Mouse (Mus musculus): ENCODE data around the gene Actn2. TPM values are rescaled to one million over a fixed set of nuclear protein-coding genes. Genes with fewer than 3 reads are reported as not detected.
A peak's percentile ranks its signal among the peaks of the same experiment; 100 is the strongest.

Gene Actn2
- polyA plus RNA-seq, 1 experiment: 15.6 TPM

- H3K27ac ChIP-seq (ENCODE audit: insufficient read depth, low read length): no peak overlapping the region
- no peak for TF ChIP-seq POLR2A (IDR thresholded peaks at IDR 0.05; ENCODE audit: extremely low read depth, insufficient read depth, low read length)
- TF ChIP-seq CTCF (IDR thresholded peaks at IDR 0.05; ENCODE audit: extremely low read depth, insufficient read depth, low read length): no peak
- H3K4me3 ChIP-seq (ENCODE audit: insufficient read depth, low read length): no peak overlapping the region
- no peaks in the 10 kb centered on the region; the same call in 1 of the 2 replicates for H3K4me1 ChIP-seq (ENCODE audit: control insufficient read depth, insufficient read depth, low read length)
These were observed 35.0 kb downstream of the Actn2 start for GRCm38 (mm10) chr13:12305540-12305939.

DNA sequence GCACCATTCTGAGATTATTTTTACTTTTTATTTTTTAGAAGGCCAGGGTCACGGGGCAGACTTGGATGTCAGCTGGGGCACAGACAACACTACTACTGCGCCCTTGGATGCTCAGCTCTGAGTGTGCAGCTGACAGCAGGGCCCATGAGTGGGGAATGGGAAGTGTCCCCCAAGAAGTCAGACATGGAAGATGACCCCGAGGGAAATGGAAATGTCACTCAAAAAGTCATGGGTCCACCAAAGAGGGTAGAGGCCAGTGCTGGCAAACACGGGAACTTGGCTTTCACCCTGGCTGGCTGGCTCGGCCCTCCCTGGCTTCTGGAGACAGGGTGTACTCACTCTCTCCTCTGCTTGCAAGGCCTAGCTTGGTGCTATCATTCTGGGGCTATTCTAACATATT is 35.6 kb downstream of the Actn2 start:
- Histone ChIP-seq H3K27ac (ENCODE audit: insufficient read depth, low read length) (no peak overlapping the region), H3K4me1 (ENCODE audit: control insufficient read depth, insufficient read depth, low read length) (no peaks in the 10 kb centered on the region; the same call in 1 of the 2 replicates), H3K4me3 (ENCODE audit: insufficient read depth, low read length) (no peak overlapping the region)
- no peak for TF ChIP-seq CTCF (IDR thresholded peaks at IDR 0.05; ENCODE audit: extremely low read depth, insufficient read depth, low read length)

DNA sequence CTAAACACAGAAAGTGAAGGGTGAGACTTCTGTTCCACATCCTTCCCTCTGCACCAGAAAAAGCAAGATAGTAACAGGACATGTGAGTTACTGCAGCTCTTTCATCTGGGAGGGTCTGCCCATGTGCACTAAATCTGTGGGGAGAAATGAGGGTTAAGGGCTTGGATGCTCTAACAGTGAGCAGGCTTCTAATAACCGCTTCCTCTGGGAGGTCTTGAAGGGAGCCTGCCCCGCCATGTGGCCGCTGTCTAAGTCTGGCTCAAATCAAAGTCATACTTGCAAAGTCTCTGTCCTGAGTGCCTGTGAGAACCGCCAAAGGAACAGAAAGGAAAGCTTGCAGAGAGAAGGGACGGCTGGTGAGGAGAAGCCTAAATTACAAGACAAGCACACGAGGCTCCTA is 42.8 kb downstream of the Actn2 start:
- no peak for TF ChIP-seq CTCF (IDR thresholded peaks at IDR 0.05; ENCODE audit: extremely low read depth, insufficient read depth, low read length)
- TF ChIP-seq POLR2A (IDR thresholded peaks at IDR 0.05; ENCODE audit: extremely low read depth, insufficient read depth, low read length): no peak
- Histone ChIP-seq H3K4me1 (ENCODE audit: control insufficient read depth, insufficient read depth, low read length) (no peaks in the 10 kb centered on the region), H3K27ac (ENCODE audit: insufficient read depth, low read length) (no peak overlapping the region), H3K4me3 (ENCODE audit: insufficient read depth, low read length) (no peak overlapping the region)

DNA sequence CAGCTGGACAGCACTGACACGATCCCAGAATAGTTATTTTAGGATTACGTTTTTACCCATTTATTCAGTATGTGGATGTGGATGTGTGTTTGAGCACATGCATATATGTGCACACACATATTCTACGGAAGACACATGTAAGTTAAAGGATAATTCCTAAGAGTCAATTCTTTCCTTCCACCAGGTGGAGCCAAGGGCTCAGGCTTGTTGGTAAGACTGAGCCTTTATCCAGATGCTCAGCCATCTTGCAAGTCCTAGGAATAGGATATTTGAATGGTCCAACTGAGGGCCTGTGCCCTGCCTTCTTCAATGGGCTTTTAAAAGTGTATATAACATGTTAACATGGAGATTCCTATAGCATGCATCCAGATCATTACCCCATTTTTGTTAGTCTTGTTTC is 43.9 kb downstream of the Actn2 start:
- Histone ChIP-seq H3K4me3 (ENCODE audit: insufficient read depth, low read length) (no peak overlapping the region), H3K27ac (ENCODE audit: insufficient read depth, low read length) (no peak overlapping the region), H3K4me1 (ENCODE audit: control insufficient read depth, insufficient read depth, low read length) (no peaks in the 10 kb centered on the region)
- TF ChIP-seq POLR2A (IDR thresholded peaks at IDR 0.05; ENCODE audit: extremely low read depth, insufficient read depth, low read length): no peak
- peak; percentile 69 for TF ChIP-seq CTCF (IDR thresholded peaks at IDR 0.05; ENCODE audit: extremely low read depth, insufficient read depth, low read length)

DNA sequence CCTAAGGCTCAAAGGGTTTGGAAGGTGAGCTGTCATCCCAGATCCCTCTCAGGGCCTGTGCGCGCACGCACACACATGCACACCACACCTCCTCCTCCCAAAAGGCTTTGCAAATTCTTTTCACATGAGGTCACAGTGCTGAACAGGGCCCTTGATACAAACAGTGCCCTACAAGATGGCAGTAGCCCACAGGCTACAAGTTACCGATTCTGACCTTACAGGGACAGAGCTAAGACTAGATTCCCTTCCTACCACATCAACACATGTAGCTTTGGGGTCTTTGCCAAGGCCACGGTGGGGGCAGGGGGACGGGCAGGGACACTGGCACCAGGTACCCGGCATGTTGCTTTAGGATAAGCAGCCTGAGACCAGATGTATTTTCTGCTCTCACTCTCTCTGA is 46.8 kb downstream of the Actn2 start:
- TF ChIP-seq POLR2A (IDR thresholded peaks at IDR 0.05; ENCODE audit: extremely low read depth, insufficient read depth, low read length): no peak
- TF ChIP-seq CTCF (IDR thresholded peaks at IDR 0.05; ENCODE audit: extremely low read depth, insufficient read depth, low read length): no peak
- no peak overlapping the region for H3K4me3 ChIP-seq (ENCODE audit: insufficient read depth, low read length)
- H3K27ac ChIP-seq (ENCODE audit: insufficient read depth, low read length): no peak overlapping the region
- H3K4me1 ChIP-seq (ENCODE audit: control insufficient read depth, insufficient read depth, low read length): no peaks in the 10 kb centered on the region

DNA sequence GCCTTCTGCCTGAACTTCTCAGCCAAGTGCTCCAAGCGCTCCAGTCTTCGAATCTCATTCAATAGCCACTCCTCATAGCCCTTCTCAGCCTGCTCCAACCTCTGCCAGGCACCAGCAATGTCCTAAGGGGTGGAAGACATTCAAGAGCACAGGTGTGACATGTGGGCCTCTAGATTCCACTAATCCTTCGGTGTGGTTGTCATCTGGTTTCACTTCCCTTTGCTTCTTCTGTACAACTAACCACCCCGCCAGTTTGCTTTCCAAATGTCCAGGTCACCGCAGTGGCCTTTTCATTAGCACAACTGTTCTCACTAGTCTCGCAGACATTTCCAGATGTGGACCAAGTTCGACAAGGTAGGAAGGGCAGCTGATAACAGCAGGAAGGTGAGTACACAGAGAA is 49.9 kb downstream of the Actn2 start:
- H3K4me1 ChIP-seq (ENCODE audit: control insufficient read depth, insufficient read depth, low read length): no peaks in the 10 kb centered on the region
- no peak for TF ChIP-seq POLR2A (IDR thresholded peaks at IDR 0.05; ENCODE audit: extremely low read depth, insufficient read depth, low read length)
- TF ChIP-seq CTCF (IDR thresholded peaks at IDR 0.05; ENCODE audit: extremely low read depth, insufficient read depth, low read length): no peak
- no peak overlapping the region for H3K27ac ChIP-seq (ENCODE audit: insufficient read depth, low read length)
- H3K4me3 ChIP-seq (ENCODE audit: insufficient read depth, low read length): no peak overlapping the region

DNA sequence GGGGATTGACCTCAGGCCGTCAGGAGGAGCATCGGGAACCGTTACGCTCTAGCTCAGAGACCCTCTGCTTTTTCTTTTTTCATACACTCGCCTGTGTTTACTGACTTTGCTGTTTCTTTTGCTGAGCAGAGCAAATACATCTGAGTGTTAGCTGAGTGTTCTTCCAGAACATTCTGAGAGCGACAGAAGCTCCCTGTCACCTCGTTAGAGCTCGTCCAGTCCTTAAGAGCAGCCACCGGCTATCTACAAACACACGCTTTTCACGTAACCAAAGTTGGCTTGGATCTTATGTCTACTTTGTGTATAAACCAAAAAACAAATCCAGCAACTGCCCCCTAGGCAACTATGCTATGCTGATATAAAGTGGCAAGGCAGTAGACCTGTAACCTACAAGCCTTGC is 56.0 kb downstream of the Actn2 start:
- Histone ChIP-seq H3K4me1 (ENCODE audit: control insufficient read depth, insufficient read depth, low read length) (no peaks in the 10 kb centered on the region), H3K4me3 (ENCODE audit: insufficient read depth, low read length) (no peak overlapping the region), H3K27ac (ENCODE audit: insufficient read depth, low read length) (no peak overlapping the region)
- no peak for TF ChIP-seq CTCF (IDR thresholded peaks at IDR 0.05; ENCODE audit: extremely low read depth, insufficient read depth, low read length)
- no peak for TF ChIP-seq POLR2A (IDR thresholded peaks at IDR 0.05; ENCODE audit: extremely low read depth, insufficient read depth, low read length)

DNA sequence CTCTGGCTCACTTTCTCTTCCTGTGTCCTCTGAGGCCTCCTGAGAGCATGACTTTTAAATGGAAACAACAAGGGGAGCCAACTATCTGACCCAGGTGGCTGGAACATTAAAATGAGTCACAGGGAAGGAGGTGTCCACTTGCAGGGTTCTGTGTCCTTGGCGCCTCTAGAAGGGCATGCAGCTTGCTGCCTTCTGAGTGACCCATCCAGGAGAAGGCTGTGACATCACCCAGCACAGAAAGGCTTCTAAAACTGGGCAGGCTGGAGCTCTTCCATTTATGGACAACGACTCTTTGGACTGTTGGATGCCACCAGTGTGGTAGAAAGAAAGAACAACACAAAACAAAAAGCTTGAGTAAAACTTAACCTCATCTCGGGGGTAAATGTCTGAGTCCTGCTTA is 56.7 kb downstream of the Actn2 start:
- H3K27ac ChIP-seq (ENCODE audit: insufficient read depth, low read length): no peak overlapping the region
- H3K4me1 ChIP-seq (ENCODE audit: control insufficient read depth, insufficient read depth, low read length): no peaks in the 10 kb centered on the region
- TF ChIP-seq CTCF (IDR thresholded peaks at IDR 0.05; ENCODE audit: extremely low read depth, insufficient read depth, low read length) (no peak), POLR2A (IDR thresholded peaks at IDR 0.05; ENCODE audit: extremely low read depth, insufficient read depth, low read length) (no peak)
- no peak overlapping the region for H3K4me3 ChIP-seq (ENCODE audit: insufficient read depth, low read length)

DNA sequence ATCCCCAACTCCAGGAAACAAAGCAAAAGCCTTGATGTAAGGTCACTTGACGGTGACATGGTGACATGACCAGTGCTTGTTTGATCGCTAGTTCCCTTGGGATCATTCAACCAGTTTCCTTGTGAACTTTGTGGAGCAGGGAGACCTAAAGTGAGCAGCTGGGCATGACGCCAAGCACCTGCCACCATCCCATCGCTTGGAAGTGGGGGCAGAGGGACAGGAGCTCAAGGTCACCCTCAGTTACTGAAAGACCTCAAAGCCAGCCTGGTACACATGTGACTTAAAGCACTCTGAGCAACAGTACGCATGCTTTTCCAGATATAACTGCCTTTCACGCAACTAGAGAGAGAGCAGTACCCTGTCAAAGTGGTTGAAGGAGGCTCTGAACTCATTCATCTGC is 65.8 kb downstream of the Actn2 start:
- H3K4me1 ChIP-seq (ENCODE audit: control insufficient read depth, insufficient read depth, low read length): no peaks in the 10 kb centered on the region
- TF ChIP-seq CTCF (IDR thresholded peaks at IDR 0.05; ENCODE audit: extremely low read depth, insufficient read depth, low read length) (no peak), POLR2A (IDR thresholded peaks at IDR 0.05; ENCODE audit: extremely low read depth, insufficient read depth, low read length) (no peak)
- H3K4me3 ChIP-seq (ENCODE audit: insufficient read depth, low read length): no peak overlapping the region
- H3K27ac ChIP-seq (ENCODE audit: insufficient read depth, low read length): no peak overlapping the region

GRCm38 (mm10) chr13:12274220-12274619 is 66.3 kb downstream of the Actn2 start:
- no peak for TF ChIP-seq POLR2A (IDR thresholded peaks at IDR 0.05; ENCODE audit: extremely low read depth, insufficient read depth, low read length)
- no peak for TF ChIP-seq CTCF (IDR thresholded peaks at IDR 0.05; ENCODE audit: extremely low read depth, insufficient read depth, low read length)
- no peak overlapping the region for H3K27ac ChIP-seq (ENCODE audit: insufficient read depth, low read length)
- no peak overlapping the region for H3K4me3 ChIP-seq (ENCODE audit: insufficient read depth, low read length)
- no peaks in the 10 kb centered on the region for H3K4me1 ChIP-seq (ENCODE audit: control insufficient read depth, insufficient read depth, low read length)

DNA sequence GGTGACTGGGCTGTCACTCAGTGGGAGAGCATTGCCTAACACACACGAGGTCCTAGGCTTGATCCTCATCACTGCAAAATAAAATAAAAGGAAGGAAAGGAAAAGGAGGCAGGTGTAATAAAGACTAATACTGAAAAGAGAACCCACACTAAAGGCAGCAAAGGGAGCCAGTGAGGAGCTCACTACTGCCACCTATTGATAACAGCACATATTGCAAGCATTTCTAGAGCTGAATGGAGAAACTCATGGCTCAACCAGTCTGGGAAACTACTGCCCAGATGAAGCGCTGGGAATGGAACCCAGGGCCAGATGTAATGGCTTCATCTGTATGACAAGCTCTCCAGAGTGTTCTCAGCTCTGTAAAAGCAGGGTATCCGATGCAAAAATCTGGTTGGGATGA is 67.6 kb downstream of the Actn2 start:
- Histone ChIP-seq H3K4me1 (ENCODE audit: control insufficient read depth, insufficient read depth, low read length) (no peaks in the 10 kb centered on the region), H3K27ac (ENCODE audit: insufficient read depth, low read length) (no peak overlapping the region), H3K4me3 (ENCODE audit: insufficient read depth, low read length) (no peak overlapping the region)
- peak; percentile 67 for TF ChIP-seq CTCF (IDR thresholded peaks at IDR 0.05; ENCODE audit: extremely low read depth, insufficient read depth, low read length)
- TF ChIP-seq POLR2A (IDR thresholded peaks at IDR 0.05; ENCODE audit: extremely low read depth, insufficient read depth, low read length): no peak
